Mouse (Mus musculus): ENCODE data around the gene Srsf11. TPM values are rescaled to one million over a fixed set of nuclear protein-coding genes. Genes with fewer than 3 reads are reported as not detected.

Srsf11 gene
- polyA plus RNA-seq, 1 experiment from 2014 or later, result 146 TPM

- no peak for ATAC-seq (ENCODE audit: low FRiP score, low TSS enrichment)
- Histone ChIP-seq H3K4me1 (replicated peaks; ENCODE audit: control insufficient read depth, insufficient read depth) (no peaks in the 10 kb centered on the region), H3K27ac (replicated peaks) (no peak overlapping the region), H3K36me3 (ENCODE audit: control insufficient read depth, insufficient read depth, low read length) (no peaks in the 10 kb centered on the region), H3K4me2 (replicated peaks; ENCODE audit: low read depth) (no peak overlapping the region), H3K27me3 (ENCODE audit: control insufficient read depth, insufficient read depth, low read length) (no peaks in the 10 kb centered on the region), H3K9me3 (ENCODE audit: control insufficient read depth, low read length) (no peaks in the 10 kb centered on the region), H3K9ac (ENCODE audit: low read length) (no peak overlapping the region), H3K4me3 (ENCODE audit: low read depth, low read length) (no peak overlapping the region)
- 96% methylated on average over 2 of the region's 2 CpGs for WGBS
- DNase-seq (ENCODE audit: low spot score), result no peak
- TF ChIP-seq CTCF (IDR thresholded peaks at IDR 0.05; ENCODE audit: low read depth), result no peak; the same call in 1 of the 2 replicates
- no peak for TF ChIP-seq EP300 (optimal IDR thresholded peaks at IDR 0.05)
Observed at GRCm38 (mm10) chr3:157973236-157973635, 63.2 kb downstream of the Srsf11 start.

GRCm38 (mm10) chr3:157971151-157971550 lies 65.3 kb downstream of the Srsf11 start:
- TF ChIP-seq CTCF (IDR thresholded peaks at IDR 0.05; ENCODE audit: low read depth) (no peak), EP300 (optimal IDR thresholded peaks at IDR 0.05) (no peak)
- 97% methylated on average over 2 of the region's 2 CpGs for WGBS

More at GRCm38 (mm10) chr3:157971151-157971550, 65.3 kb downstream of the Srsf11 start:
- Histone ChIP-seq H3K27ac (replicated peaks) (no peak overlapping the region), H3K9me3 (ENCODE audit: control insufficient read depth, low read length) (no peaks in the 10 kb centered on the region), H3K4me3 (ENCODE audit: low read depth, low read length) (no peak overlapping the region), H3K4me2 (replicated peaks; ENCODE audit: low read depth) (no peak overlapping the region), H3K4me1 (replicated peaks; ENCODE audit: control insufficient read depth, insufficient read depth) (no peaks in the 10 kb centered on the region), H3K9ac (ENCODE audit: low read length) (no peak overlapping the region), H3K27me3 (ENCODE audit: control insufficient read depth, insufficient read depth, low read length) (no peaks in the 10 kb centered on the region), H3K36me3 (ENCODE audit: control insufficient read depth, insufficient read depth, low read length) (no peaks in the 10 kb centered on the region)
- ATAC-seq (ENCODE audit: low FRiP score, low TSS enrichment), result no peak
- DNase-seq (ENCODE audit: low spot score), result no peak

Other genes starting within 250 kb of the Srsf11 start
- gene Cth, start 111.6 kb downstream of the Srsf11 start, polyA plus RNA-seq (2015; fragmentation: Nextera tagmentation; extraction: Ambion mirVana), result 8.5 and 9.3 TPM in 2 replicates
- 13.2 and 15.9 TPM in 2 replicates for gene Ankrd13c, start 89.4 kb downstream of the Srsf11 start, polyA plus RNA-seq (2015; fragmentation: Nextera tagmentation; extraction: Ambion mirVana)
- gene Lrrc40, start within 50 bp of the Srsf11 start, polyA plus RNA-seq (2015; fragmentation: Nextera tagmentation; extraction: Ambion mirVana), result 24.0 TPM in 2 replicates

Measured in stomach, postnatal 0 days (tissue).